Mouse (Mus musculus) thymus, postnatal 0 days (tissue): Measurements from ENCODE around the gene Egfr. TPM values are rescaled to one million over a fixed set of nuclear protein-coding genes. Genes with fewer than 3 reads are reported as not detected.

Source experiments
- DNase-seq: peaks from one replicate; pipeline ENCODE4 v3.0.0-alpha.2; 2015; ENCODE audit warnings: low spot score
- polyA plus RNA-seq: library from polyadenylated mRNA; unstranded; fragments of >200 nt; fragmentation: Nextera tagmentation; extraction: Ambion mirVana; gene quantifications from 2 replicates; pipeline ENCODE4 v1.2.1, GENCODE M21; 2015

The Egfr gene
- 4.2 and 8.1 TPM in 2 replicates for polyA plus RNA-seq

GRCm38 (mm10) chr11:16752007-16752348 lies at the start of gene Egfr:
Egfr (plus strand) TSS chr11:16752203.
- no peak for DNase-seq

- no peak for DNase-seq
Measured at GRCm38 (mm10) chr11:16703221-16703620, 48.8 kb upstream of the Egfr start.

- no peak for DNase-seq
Measured at GRCm38 (mm10) chr11:16735083-16735644, 16.8 kb upstream of the Egfr start.

GRCm38 (mm10) chr11:16737323-16737722 lies 14.7 kb upstream of the Egfr start:
- no peak for DNase-seq

GRCm38 (mm10) chr11:16738691-16739090 lies 13.3 kb upstream of the Egfr start:
- DNase-seq, result no peak

GRCm38 (mm10) chr11:16739155-16739554 lies 12.8 kb upstream of the Egfr start:
- DNase-seq, result no peak

GRCm38 (mm10) chr11:16740691-16741611 lies 11.1 kb upstream of the Egfr start:
- no peak for DNase-seq

- no peak for DNase-seq
Measured at GRCm38 (mm10) chr11:16742251-16742650, 9.8 kb upstream of the Egfr start.

- no peak for DNase-seq
Measured at GRCm38 (mm10) chr11:16742821-16743220, 9.2 kb upstream of the Egfr start.

- no peak for DNase-seq
Measured at GRCm38 (mm10) chr11:16751457-16751982, 483 bp upstream of the Egfr start.

GRCm38 (mm10) chr11:16752349-16753153 lies 548 bp downstream of the Egfr start:
- DNase-seq, result no peak

GRCm38 (mm10) chr11:16753154-16754040 lies 1.4 kb downstream of the Egfr start:
- no peak for DNase-seq

GRCm38 (mm10) chr11:16759930-16760329 lies 7.9 kb downstream of the Egfr start:
- DNase-seq, result no peak

GRCm38 (mm10) chr11:16761184-16761583 lies 9.2 kb downstream of the Egfr start:
- DNase-seq, result no peak

- no peak for DNase-seq
Measured at GRCm38 (mm10) chr11:16766038-16766815, 14.2 kb downstream of the Egfr start.

GRCm38 (mm10) chr11:16767984-16768383 lies 16.0 kb downstream of the Egfr start:
- peak; percentile 44 for DNase-seq

- DNase-seq, result no peak
Measured at GRCm38 (mm10) chr11:16769276-16769675, 17.3 kb downstream of the Egfr start.

- no peak for DNase-seq
Measured at GRCm38 (mm10) chr11:16769709-16770303, 17.8 kb downstream of the Egfr start.

GRCm38 (mm10) chr11:16770966-16771365 lies 19.0 kb downstream of the Egfr start:
- no peak for DNase-seq
